Mouse (Mus musculus) natural killer cell, adult 2 months (primary cell): ENCODE results near the gene Mrpl46.

Experiments used
- DNase-seq, 2 experiments: peaks; one replicate each; pipeline ENCODE4 v3.0.0; 2022; ENCODE audit warnings: low spot score in 2 of 2

Gene Mrpl46

DNA sequence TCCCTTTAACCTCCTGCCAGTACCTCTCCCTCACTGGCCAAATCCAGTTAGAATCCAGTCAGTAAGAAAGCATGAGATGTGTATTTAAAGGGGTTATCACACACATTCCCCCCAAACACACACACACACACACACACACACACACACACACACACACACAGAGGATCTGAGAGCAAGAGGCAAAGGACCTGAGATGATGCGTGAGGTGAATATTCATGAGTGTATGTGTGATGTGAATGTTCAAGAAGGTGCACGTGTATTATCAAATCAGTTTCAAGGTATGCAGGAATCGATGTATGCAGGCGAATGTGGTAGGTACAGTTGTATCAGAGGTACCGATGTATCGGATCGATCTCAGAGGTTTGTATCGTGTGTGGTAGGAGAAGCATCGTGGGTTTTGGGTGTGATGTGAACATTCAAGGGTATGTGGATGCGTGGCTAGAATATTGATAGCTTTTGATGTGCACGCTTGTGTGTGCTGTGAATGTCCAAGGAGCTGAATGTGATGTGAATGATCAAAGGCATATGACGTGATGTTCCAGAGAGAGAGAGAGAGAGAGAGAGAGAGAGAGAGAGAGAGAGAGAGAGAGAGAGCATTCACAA lies 15.3 kb downstream of the Mrpl46 start:
- no peak for DNase-seq

DNA sequence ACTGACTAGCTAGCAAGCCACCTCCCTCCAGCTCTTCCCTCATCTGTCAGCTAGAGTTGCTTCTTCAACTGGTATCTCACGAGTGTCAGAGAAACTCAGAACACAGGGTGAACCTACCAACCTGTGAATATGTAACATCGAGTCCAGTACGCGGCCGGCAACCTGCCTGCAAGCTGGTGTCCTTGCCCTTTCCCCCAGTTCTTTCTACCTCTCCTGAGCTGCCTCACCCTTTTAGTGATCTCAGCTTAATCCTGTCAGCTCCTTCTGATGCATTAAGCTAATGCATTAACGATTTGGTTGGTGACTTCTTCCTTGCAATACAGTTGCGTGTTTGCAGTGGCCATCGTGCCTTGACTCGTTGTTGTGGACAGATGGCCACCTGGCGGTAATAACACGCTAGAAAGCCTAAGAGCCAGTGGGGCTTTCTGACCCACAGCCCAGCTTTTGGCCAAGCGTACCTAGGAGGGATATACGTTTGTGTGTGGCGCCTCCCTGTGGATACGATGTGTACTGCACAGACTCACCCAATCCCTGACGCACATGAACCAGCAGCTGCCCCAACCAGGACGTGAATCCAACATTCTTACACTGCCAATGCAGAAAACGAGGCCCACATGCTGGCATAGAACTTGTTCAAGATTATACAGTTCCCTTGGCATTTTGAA lies 17.2 kb downstream of the Mrpl46 start:
- DNase-seq, result peak; percentile 76 to 78

DNA sequence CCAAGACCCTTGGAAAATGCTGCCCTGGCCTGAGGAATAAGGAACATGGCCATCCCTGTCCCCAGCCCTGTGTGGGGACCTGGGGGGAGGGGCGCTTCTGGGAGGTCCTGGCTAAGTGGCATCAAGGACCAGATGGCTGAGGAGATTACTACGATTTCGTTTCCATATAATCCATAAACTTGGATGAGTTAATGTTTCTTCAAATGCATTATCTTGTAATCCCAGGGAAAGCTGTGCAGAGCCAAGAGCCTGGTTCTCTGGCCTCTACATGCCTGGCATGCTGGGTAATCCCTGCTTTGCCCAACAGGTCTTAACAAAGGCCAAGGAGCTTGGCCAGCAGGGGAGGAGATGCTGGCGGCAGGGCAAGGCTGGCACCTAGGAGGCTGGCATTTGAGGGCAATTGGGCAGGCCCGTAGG lies 18.1 kb downstream of the Mrpl46 start:
- DNase-seq, result no peak

DNA sequence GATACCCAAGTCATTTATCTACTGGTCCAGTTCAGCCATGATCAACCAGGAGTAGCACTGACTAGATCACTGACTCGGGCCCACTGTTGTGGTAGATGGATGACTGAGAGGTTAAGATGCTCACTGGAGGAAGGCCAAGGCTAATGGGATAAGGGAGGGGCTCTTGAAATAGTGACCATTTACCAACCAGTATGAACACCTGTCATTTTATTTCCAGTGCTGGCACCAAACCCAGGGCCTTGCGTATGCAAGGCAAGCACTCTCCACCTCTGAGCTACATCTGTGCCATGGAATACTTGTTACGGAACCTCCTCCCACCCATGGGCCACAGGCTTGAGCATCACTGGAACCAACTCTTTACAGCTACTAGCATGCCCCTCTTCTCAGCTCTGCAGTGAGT lies 19.5 kb downstream of the Mrpl46 start:
- DNase-seq, result no peak

DNA sequence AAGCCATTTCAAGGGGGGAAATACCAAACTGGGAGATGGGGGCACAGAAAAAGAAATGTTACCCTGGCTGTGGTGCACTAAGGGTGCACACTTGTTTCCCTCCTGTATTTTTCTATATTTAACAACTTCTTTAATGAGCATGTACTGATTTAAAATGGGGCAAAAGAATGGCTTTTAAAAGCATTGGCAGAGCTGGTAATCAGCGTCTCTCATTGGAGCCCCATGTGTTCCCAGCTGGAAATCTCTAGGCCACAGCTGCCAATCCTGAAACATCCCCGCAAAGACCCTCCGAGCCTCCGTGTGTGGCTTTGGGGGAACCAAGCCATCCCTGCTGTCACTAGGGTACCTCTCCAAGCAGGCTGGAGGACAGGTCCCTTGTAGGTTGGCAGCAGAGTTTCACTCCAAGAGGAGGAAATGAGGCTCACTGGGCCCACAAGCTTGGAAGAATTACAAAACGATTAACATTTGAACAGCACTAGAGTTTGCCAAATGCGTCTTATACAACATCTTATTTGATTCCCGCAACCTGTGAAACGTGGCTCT lies 28.8 kb downstream of the Mrpl46 start:
- no peak for DNase-seq

DNA sequence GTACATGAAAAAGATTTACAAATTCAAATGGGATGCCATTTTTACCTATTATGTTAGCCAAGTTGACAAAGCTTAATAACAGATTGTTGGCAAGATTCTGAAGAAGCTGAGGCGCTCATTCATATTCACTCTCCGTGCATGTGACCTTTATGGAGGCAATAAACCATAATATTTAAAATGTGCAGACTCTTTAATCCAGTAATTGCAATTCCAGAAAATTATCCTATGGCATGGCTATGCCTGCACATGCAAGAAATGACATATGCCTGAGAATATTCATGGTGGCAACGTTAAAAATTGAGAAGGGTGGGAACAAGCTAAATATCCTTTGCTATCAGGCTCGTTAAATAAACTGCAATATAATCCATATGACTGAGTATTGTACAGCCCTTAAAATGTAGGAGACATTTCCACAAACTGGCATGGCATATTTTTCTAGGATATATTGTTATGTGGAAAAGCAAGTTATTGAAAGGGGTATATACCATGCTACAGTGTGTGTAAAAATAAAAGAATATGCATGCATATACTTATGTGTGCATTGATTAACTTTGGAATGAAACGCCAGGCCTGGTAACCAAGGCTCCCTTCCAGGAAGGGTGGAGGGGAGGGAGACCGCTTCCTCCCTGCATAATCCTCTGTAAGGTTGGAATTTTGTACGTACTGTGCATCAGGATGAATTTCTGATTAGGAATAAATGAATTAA lies 29.4 kb downstream of the Mrpl46 start:
- no peak for DNase-seq

DNA sequence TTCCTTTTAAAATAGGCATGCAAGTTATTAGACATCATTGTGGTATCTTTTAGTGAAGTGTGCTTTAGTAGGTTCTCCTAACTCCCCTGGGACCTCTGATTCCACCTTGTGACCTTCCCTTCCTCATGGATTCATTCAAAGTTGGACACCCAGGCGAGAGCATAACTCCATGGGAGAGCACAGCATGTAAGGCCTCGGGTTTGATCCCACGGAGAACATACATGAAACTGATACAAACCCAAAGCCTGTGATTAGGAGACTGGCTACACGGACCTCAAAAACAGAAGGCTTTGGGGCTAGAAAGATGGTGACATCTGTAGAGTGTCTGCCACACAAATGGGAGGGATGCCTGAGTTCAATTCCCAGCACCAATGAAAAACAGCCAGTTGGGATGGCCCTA lies 30.4 kb downstream of the Mrpl46 start:
- no peak for DNase-seq

DNA sequence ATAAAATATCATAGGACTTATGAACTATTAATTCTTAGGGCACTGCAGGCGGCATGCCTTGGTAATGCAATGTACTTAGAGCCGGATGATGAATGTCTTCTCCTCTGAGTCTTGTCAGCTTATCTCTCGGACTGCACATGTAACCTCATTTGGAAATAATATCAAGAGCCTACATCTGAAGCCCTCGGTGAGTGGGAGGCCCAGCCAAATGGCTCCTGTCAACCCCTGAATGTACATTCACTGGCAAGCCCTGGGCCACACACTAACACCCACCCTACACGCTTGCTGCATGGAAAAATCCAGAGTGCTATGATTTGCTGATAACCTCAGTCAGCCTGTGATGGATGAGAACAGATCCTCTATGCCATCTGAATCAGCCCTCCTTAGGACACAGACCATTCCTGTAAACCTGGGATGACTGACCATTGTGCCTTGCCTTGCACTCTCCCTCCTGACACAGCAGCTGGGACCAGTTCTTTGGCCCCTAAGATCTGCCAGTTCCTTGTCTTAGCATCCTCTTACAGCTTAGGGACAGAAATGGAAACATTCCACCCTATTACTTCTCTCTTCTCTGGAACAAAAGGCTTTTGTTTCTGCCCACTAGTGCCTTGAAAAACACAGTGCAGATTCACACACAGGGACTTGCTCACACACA lies 39.5 kb downstream of the Mrpl46 start:
- DNase-seq, result no peak

DNA sequence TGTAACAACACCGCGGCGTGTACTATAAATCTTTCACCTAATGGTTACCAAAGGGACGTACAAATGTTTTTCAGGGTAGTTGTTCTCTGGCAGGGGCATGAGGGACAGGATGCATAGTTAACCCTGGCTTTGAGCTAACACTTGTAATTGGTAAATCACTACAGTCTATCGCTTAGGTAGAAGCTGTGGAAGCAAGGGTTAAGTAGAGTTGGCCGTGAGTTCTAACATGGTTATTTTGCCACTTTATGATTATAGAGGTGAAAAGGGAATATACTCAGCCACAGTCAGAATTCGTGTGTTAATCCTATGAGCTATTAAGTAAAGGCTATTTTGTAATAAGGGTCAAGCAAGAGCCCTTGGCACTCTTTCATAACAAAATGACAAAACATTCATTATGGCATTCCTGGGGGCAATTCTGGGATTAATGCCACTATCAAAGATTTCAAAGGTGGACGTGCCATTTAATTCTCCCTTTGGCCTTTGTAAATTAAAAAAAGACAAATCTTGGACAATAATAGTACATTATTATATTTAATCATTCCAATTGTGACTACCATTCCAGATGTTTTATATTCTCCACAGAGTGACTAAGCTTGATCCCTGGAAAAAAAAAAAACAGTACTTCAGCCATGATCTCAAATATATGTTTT lies 43.9 kb downstream of the Mrpl46 start:
- no peak for DNase-seq

DNA sequence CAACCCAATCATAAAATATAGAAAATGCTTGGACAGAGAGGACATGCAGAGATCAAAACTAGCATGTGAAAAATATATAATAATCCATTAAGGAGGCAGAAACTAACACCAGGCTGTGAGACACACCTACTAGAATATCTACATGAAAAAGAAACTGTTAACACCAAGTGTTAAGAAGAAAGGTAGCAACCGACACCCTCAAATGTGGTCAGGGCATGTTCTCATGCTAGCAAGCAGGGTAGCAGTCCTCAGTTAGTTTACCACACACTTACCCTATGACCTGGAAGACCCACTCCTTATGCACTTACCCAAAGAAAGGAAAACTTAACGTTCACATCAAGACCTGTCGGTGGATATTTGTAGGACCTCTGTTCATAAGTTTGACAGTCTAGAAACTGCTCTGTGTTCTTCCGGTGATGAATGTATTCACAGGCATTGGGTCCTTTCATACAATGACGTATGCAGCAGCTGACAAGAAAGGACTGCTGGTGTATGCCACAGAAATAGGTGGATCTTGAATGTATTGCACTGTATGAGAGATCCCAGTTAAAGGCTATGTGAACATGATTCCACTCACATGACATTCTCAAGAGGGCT lies 45.6 kb downstream of the Mrpl46 start, which contains the start of gene Ntrk3:
Gene Ntrk3, minus strand, starts transcription at position 399 of the 597 bp plus-strand sequence.
- DNase-seq, result peak; percentile 8 to 47

DNA sequence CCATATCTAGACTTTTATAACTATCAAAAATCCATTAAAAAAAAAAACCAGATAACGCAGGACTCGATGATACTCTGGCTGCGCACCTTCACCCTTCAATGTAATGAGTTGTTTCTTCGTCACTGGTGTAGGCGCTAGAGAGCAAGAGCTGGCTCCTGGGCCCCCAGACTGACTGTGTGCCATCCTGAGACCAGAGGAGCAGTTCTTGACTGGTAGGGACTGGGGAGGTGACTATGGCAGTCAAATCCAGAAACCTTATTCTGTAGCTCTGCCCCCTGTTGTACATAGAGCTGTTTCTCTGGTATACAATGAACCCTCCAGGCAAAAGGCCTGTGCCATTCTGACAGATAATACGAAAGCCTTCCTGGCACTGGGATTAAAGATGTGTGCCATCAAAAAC lies 46.1 kb downstream of the Mrpl46 start:
- DNase-seq, result no peak

DNA sequence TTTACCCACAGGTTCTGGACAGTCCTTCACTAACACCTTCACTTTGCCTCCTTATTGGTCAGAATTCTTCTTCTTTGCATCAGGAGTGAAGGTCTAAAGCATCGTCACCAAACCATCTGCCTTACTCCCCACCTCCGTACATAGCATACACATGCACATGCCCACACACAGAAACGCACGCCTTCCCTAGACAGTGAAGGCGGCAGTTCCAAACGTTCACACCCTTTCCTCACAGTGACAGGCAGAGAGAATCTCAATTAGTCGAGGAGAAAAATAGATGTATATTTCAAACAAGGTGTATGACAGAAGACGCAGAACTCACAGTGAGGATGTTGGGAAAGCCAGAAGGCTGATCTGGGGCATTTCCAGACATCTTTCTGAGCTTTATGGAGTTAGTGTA lies 51.9 kb downstream of the Mrpl46 start:
- no peak for DNase-seq
